Mouse (Mus musculus) hindbrain, embryonic 14.5 days (tissue): Measurements from ENCODE around the gene Fancc. TPM values are rescaled to one million over a fixed set of nuclear protein-coding genes. Genes with fewer than 3 reads are reported as not detected.

ENCODE experiments used
- ATAC-seq: fragments of 200-750 bp; cut with Nextera tagmentation; 2 replicates; pipeline ENCODE4 v1.8.0; 2017; ENCODE audit warnings: moderate number of reproducible peaks, mild to moderate bottlenecking, moderate TSS enrichment, moderate library complexity; ENCODE audit not compliant: low FRiP score
- DNase-seq: peaks from one replicate; pipeline ENCODE4 v3.0.0-alpha.2; 2015; ENCODE audit warnings: low spot score
- H3K27ac ChIP-seq: fragments of 300-500 bp; sonication (generic); 2 replicates; pipeline ENCODE4 v1.5.1; 2014; ENCODE audit warnings: mild to moderate bottlenecking, moderate library complexity
- H3K27me3 ChIP-seq: fragments of 300-500 bp; sonication (generic); 2 replicates; pipeline ENCODE4 v1.6.1; 2014; ENCODE audit warnings: mild to moderate bottlenecking, low read length, mixed read lengths; ENCODE audit not compliant: control insufficient read depth, insufficient read depth
- H3K36me3 ChIP-seq: fragments of 300-500 bp; sonication (generic); replicated peaks from 2 replicates; pipeline ENCODE4 v1.6.1; 2014; ENCODE audit not compliant: control insufficient read depth, insufficient read depth
- H3K4me1 ChIP-seq: fragments of 300-500 bp; sonication (generic); replicated peaks from 2 replicates; pipeline ENCODE4 v1.6.1; 2014; ENCODE audit warnings: antibody characterized with exemption, low read length, mixed read lengths; ENCODE audit not compliant: control insufficient read depth, insufficient read depth
- H3K4me2 ChIP-seq: fragments of 300-500 bp; sonication (generic); replicated peaks from 2 replicates; pipeline ENCODE4 v1.6.1; 2014; ENCODE audit warnings: mild to moderate bottlenecking, moderate library complexity
- H3K4me3 ChIP-seq: fragments of 300-500 bp; sonication (generic); replicated peaks from 2 replicates; pipeline ENCODE4 v1.5.1; 2014; ENCODE audit warnings: mild to moderate bottlenecking, low read length
- H3K9ac ChIP-seq: fragments of 300-500 bp; sonication (generic); 2 replicates; pipeline ENCODE4 v1.6.1; 2014
- H3K9me3 ChIP-seq: fragments of 300-500 bp; sonication (generic); 2 replicates; pipeline ENCODE4 v1.6.1; 2016; ENCODE audit warnings: low read length; ENCODE audit not compliant: control insufficient read depth
- WGBS: fragments of 180-500 bp; shearing (Covaris S2); extraction: QIAGEN DNeasy Blood & Tissue Kit; methylation state at CpG from one replicate; pipeline ENCODE4 v1.1.7; 2014; 5-methylcytosine and 5-hydroxymethylcytosine counted together
- polyA plus RNA-seq: library from polyadenylated mRNA; unstranded; fragments of >200 nt; fragmentation: Nextera tagmentation; extraction: Ambion mirVana; gene quantifications from 2 replicates; pipeline ENCODE4 v1.2.1, GENCODE M21; 2014

Gene Fancc
- polyA plus RNA-seq, 1 experiment from 2014 or later: 15.9 TPM

- ATAC-seq (no peak), DNase-seq (no peak)
- no peak overlapping the region for H3K27ac ChIP-seq
- H3K9me3 ChIP-seq: no peaks in the 10 kb centered on the region
- H3K9ac ChIP-seq: no peak overlapping the region
- 84% methylated on average over 5 of the region's 5 CpGs for WGBS
- H3K4me3 ChIP-seq: no peak overlapping the region
- no peaks in the 10 kb centered on the region for H3K27me3 ChIP-seq
- H3K4me1 ChIP-seq: peaks cover 9% of the 10 kb centered on the region
- no peak overlapping the region for H3K4me2 ChIP-seq
- 0 out of 2 replicates have a peak, but pooled peaks cover 5% of the 10 kb centered on the region for H3K36me3 ChIP-seq
These were observed 241.5 kb downstream of the Fancc start for GRCm38 (mm10) chr13:63255519-63256011.

DNA sequence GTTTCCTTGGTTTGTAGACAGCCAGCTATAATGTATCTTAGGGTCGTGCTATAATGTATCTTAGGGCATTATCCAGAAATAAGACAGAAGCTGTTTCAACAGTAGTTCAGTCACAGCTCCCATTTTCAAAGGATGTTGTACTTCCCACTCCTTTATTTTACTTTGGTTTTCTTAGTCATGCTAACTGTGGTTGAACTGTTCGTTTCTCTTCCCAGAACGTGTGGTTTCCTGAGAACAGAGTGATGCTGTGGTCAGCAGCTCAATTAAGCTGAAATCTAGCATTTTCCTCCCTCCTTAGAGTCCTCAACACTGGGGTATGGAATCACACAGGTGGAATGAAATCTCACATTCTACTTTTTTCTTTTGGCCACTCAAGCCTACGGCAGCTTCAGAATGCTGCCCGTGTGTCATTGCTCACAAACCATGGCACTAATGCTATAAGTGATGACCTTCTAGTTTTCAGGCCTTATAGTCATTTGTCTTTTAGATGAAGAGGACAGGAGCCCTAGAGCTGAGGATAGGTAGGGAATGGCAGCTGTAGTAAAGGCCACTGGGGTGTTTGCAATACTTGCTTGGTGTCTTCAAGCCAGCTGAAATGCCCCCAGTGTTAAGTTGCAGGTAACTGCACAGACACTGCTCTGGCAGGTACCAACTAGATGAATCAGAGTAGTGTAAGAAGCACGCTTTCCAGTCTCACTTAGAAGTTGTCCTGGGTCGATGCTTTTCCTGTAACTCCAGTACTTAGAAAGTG, 243.0 kb downstream of the Fancc start:
- 90% methylated on average over 7 of the region's 7 CpGs for WGBS
- H3K9ac ChIP-seq: no peak overlapping the region
- H3K4me1 ChIP-seq: peaks cover 7% of the 10 kb centered on the region
- H3K36me3 ChIP-seq: 0 out of 2 replicates have a peak, but pooled peaks cover 5% of the 10 kb centered on the region
- H3K4me3 ChIP-seq: no peak overlapping the region
- H3K27me3 ChIP-seq: no peaks in the 10 kb centered on the region
- H3K4me2 ChIP-seq: no peak overlapping the region
- H3K9me3 ChIP-seq: no peaks in the 10 kb centered on the region
- no peak overlapping the region for H3K27ac ChIP-seq
- DNase-seq: no peak
- no peak for ATAC-seq

GRCm38 (mm10) chr13:63253147-63253546, 243.9 kb downstream of the Fancc start:
- peaks cover 7% of the 10 kb centered on the region for H3K4me1 ChIP-seq
- H3K9ac ChIP-seq: no peak overlapping the region
- H3K27me3 ChIP-seq: no peaks in the 10 kb centered on the region
- 85% methylated on average over 5 of the region's 5 CpGs for WGBS
- no peak for DNase-seq
- H3K9me3 ChIP-seq: no peaks in the 10 kb centered on the region
- no peak overlapping the region for H3K27ac ChIP-seq
- no peak overlapping the region for H3K4me2 ChIP-seq
- ATAC-seq: no peak
- H3K36me3 ChIP-seq: 0 out of 2 replicates have a peak, but pooled peaks cover 5% of the 10 kb centered on the region
- no peak overlapping the region for H3K4me3 ChIP-seq

DNA sequence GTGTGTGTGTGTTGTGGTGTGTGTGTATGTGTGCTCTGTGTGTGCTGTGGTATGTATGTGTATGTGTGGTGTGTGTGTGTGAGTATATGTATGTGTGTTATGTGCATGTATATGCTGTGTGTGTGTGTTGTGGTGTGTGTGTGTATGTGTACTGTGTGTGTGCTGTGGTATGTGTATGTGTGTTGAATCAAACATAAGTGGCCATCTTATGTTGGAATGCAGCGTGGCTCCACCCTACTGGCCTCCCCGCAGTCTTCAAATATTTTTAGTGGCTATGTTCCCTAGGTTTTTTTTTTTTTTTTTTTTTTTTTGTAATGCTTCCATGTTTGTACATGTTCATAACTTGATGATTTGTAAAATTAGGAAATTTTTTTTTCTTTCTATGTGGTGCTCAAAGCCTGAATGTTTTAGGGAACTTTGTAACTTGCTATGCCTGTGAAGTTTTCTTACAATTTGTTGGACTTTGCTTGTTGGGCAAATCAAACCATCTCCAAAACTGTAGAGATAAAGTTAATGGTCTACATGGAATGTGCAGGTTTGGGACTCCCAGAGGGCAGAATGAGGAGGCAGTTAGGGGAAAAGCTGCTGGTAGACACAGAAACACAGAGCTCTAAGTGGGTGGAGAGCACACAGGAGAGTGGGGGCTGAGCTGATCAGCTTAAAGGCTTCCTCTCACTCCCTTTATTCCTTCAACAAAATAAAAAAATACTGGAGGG, 244.6 kb downstream of the Fancc start:
- 100% methylated on average over 2 of the region's 2 CpGs for WGBS
- ATAC-seq (no peak), DNase-seq (no peak)
- Histone ChIP-seq H3K4me3 (no peak overlapping the region), H3K27me3 (no peaks in the 10 kb centered on the region), H3K4me1 (peaks cover 7% of the 10 kb centered on the region), H3K36me3 (peaks cover 5% of the 10 kb centered on the region; the same call in 1 of the 2 replicates), H3K4me2 (no peak overlapping the region), H3K27ac (no peak overlapping the region), H3K9me3 (no peaks in the 10 kb centered on the region), H3K9ac (no peak overlapping the region)

DNA sequence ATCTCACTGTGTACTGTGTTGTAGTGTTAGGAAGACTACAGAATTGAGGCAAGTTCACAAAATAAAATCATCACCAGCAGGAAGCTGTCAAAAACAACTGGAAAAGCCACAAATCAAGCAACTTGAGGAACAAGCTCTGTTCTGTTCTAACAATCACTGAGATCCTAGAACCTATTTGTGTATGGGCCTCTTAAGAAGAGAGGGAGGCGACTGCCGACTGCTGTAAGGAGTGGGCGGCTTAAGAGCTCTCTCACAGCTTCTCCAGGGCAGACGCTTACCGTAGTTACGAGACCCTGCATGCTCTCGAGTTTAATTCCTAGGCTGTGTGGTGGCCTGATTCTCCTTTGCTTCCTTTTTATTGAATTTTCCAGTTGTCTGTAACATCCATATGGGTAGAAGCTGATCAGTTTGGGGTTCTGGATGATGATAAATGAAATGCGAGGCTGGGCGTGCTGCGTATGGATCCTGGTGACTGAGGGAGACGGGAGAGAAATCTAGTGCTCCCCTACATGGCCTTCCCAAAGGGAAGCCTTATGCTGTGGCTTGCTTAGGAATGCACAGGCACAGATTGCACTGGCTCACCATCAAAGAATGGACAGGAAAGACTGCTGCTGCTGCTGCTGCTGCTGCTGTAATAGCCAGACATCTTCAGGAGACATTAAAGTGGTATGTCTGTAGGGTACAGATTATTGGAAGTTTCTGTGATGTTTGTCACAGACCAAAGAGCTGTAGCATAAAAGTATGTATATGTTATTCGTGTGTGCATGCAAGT, 245.8 kb downstream of the Fancc start:
- Histone ChIP-seq H3K9me3 (no peaks in the 10 kb centered on the region), H3K9ac (0 out of 2 replicates have a peak overlapping the region, but pooled peaks have one; percentile 17), H3K27ac (no peak overlapping the region; the same call in 1 of the 2 replicates), H3K27me3 (no peaks in the 10 kb centered on the region), H3K4me2 (no peak overlapping the region), H3K36me3 (no peaks in the 10 kb centered on the region; the same call in 1 of the 2 replicates), H3K4me1 (peaks cover 7% of the 10 kb centered on the region), H3K4me3 (no peak overlapping the region)
- 74% methylated on average over 12 of the region's 12 CpGs for WGBS
- ATAC-seq: no peak
- no peak for DNase-seq

- Histone ChIP-seq H3K27ac (no peak overlapping the region), H3K27me3 (no peaks in the 10 kb centered on the region), H3K36me3 (no peaks in the 10 kb centered on the region; the same call in 1 of the 2 replicates), H3K9ac (no peak overlapping the region), H3K4me3 (no peak overlapping the region), H3K9me3 (no peaks in the 10 kb centered on the region), H3K4me1 (peaks cover 3% of the 10 kb centered on the region), H3K4me2 (no peak overlapping the region)
- DNase-seq (no peak), ATAC-seq (no peak)
- 96% methylated on average over 8 of the region's 8 CpGs for WGBS
These were observed 246.6 kb downstream of the Fancc start for GRCm38 (mm10) chr13:63250441-63250980.

- WGBS: 86% methylated on average over 8 of the region's 8 CpGs
- Histone ChIP-seq H3K27me3 (no peaks in the 10 kb centered on the region), H3K4me1 (peaks cover 2% of the 10 kb centered on the region), H3K4me3 (no peak overlapping the region), H3K4me2 (no peak overlapping the region), H3K9ac (no peak overlapping the region), H3K27ac (no peak overlapping the region), H3K36me3 (no peaks in the 10 kb centered on the region; the same call in 1 of the 2 replicates), H3K9me3 (no peaks in the 10 kb centered on the region)
- ATAC-seq: no peak
- no peak for DNase-seq
These were observed 247.2 kb downstream of the Fancc start for GRCm38 (mm10) chr13:63249741-63250431.

DNA sequence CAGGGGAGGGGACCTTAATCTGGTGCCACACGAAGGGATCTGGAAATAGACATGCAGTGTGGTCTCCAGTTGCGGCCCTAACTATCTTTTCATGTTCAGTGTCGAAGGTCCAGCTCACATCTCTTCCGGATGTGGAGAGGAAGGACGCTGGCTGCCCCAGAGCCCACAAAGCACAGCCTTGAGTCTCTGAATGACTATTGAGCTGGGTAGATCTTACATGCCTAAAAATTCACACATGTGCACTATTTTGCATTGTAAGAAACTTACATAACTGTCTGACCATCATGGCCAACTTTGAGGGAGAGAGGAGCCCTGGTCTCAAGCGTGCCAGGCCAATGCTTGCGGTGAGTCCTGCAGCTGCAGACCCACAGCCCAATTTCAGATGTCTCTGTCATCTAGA, 247.9 kb downstream of the Fancc start:
- Histone ChIP-seq H3K4me2 (no peak overlapping the region), H3K4me1 (peaks cover 2% of the 10 kb centered on the region), H3K9ac (no peak overlapping the region), H3K36me3 (no peaks in the 10 kb centered on the region; the same call in 1 of the 2 replicates), H3K4me3 (no peak overlapping the region), H3K27ac (no peak overlapping the region), H3K27me3 (no peaks in the 10 kb centered on the region), H3K9me3 (no peaks in the 10 kb centered on the region)
- 93% methylated on average over 7 of the region's 7 CpGs for WGBS
- DNase-seq: no peak
- ATAC-seq: no peak
